Mouse (Mus musculus): ENCODE measurements around the gene Ube2k. TPM values are rescaled to one million over a fixed set of nuclear protein-coding genes. Genes with fewer than 3 reads are reported as not detected.
A peak's percentile ranks its signal among the peaks of the same experiment; 100 is the strongest.

The Ube2k gene
- total RNA-seq, 2 experiments from 2014 or later = 60.8 to 109 TPM

GRCm38 (mm10) chr5:65610541-65610940 lies 73.5 kb downstream of the Ube2k start:
- no peak for ATAC-seq (replicated peaks; ENCODE audit: low FRiP score, low TSS enrichment, poor library complexity, severe bottlenecking)

GRCm38 (mm10) chr5:65613152-65613924 lies 76.3 kb downstream of the Ube2k start:
- peak; percentile 51; the same call in 1 of the 2 replicates for ATAC-seq (replicated peaks; ENCODE audit: low FRiP score, low TSS enrichment, poor library complexity, severe bottlenecking)

GRCm38 (mm10) chr5:65624340-65624739 lies 87.3 kb downstream of the Ube2k start:
- ATAC-seq (replicated peaks; ENCODE audit: low FRiP score, low TSS enrichment, poor library complexity, severe bottlenecking) = no peak

DNA sequence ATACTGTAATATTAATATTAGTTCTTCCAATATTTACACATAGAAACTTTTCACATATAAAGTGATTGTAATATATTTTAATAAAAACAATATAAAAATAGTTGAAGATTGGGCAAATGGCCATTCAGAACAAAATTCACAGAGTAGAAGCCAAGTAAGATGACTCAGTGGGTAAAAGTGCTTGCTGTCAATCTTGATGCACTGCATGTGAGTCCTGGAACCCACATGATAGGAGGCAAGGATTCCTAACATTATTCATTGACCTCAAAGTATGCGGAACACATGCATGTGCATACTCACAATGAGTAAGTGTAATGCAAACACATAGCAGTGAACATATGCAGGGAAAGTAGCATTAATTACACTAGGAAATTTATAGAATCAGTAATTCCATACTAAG lies 101.9 kb downstream of the Ube2k start:
- no peak for ATAC-seq (replicated peaks; ENCODE audit: low FRiP score, low TSS enrichment, poor library complexity, severe bottlenecking)

Other genes with a start within 250 kb of the Ube2k start
- 67.0 and 94.1 TPM in 2 replicates for gene Rfc1, start 201.6 kb upstream of the Ube2k start, total RNA-seq (2014; fragmentation: Nextera tagmentation)
- 105 and 140 TPM in 2 replicates for gene Rfc1, start 201.6 kb upstream of the Ube2k start, total RNA-seq (2017)
- not detected in 2 replicates for gene Klb, start 188.9 kb upstream of the Ube2k start, total RNA-seq (2014; fragmentation: Nextera tagmentation)
- gene Klb, start 188.9 kb upstream of the Ube2k start, total RNA-seq (2017) = not detected in 2 replicates
- gene Rpl9, start 145.8 kb upstream of the Ube2k start, total RNA-seq (2014; fragmentation: Nextera tagmentation) = 3,188 and 3,587 TPM in 2 replicates
- gene Rpl9, start 145.8 kb upstream of the Ube2k start, total RNA-seq (2017) = 2,324 and 2,626 TPM in 2 replicates
- 50.8 and 71.9 TPM in 2 replicates for gene Lias, start 145.7 kb upstream of the Ube2k start, total RNA-seq (2014; fragmentation: Nextera tagmentation)
- 56.3 and 62.0 TPM in 2 replicates for gene Lias, start 145.7 kb upstream of the Ube2k start, total RNA-seq (2017)
- 12.1 and 14.1 TPM in 2 replicates for gene Ugdh, start 101.3 kb upstream of the Ube2k start, total RNA-seq (2014; fragmentation: Nextera tagmentation)
- 19.4 and 51.7 TPM in 2 replicates for gene Ugdh, start 101.3 kb upstream of the Ube2k start, total RNA-seq (2017)
- gene Gm43552, start 44.4 kb upstream of the Ube2k start, total RNA-seq (2014; fragmentation: Nextera tagmentation) = not detected in 2 replicates
- not detected in 2 replicates for gene Gm43552, start 44.4 kb upstream of the Ube2k start, total RNA-seq (2017)
- gene Smim14, start within 50 bp of the Ube2k start, total RNA-seq (2014; fragmentation: Nextera tagmentation) = 23.2 and 24.9 TPM in 2 replicates
- 26.1 and 26.9 TPM in 2 replicates for gene Smim14, start within 50 bp of the Ube2k start, total RNA-seq (2017)
- gene Pds5a, start 161.0 kb downstream of the Ube2k start, total RNA-seq (2014; fragmentation: Nextera tagmentation) = 204 and 218 TPM in 2 replicates
- 244 and 279 TPM in 2 replicates for gene Pds5a, start 161.0 kb downstream of the Ube2k start, total RNA-seq (2017)
- 38.8 and 42.9 TPM in 2 replicates for gene N4bp2, start 226.3 kb downstream of the Ube2k start, total RNA-seq (2014; fragmentation: Nextera tagmentation)
- gene N4bp2, start 226.3 kb downstream of the Ube2k start, total RNA-seq (2017) = 21.0 and 22.4 TPM in 2 replicates